Mouse (Mus musculus) neural tube, embryonic 15.5 days (tissue): Measurements from ENCODE around the gene Vkorc1l1. TPM values are rescaled to one million over a fixed set of nuclear protein-coding genes. Genes with fewer than 3 reads are reported as not detected.
"Not testable (repeated sequence)": the region's sequence is repeated elsewhere in the genome, so short reads cannot be mapped to it uniquely, and the experiment has no call there.

Source experiments
- ATAC-seq: fragments of 200-750 bp; cut with Nextera tagmentation; 2 replicates; pipeline ENCODE4 v1.8.0; 2017; ENCODE audit warnings: mild to moderate bottlenecking, moderate TSS enrichment, moderate library complexity; ENCODE audit not compliant: low FRiP score
- H3K27ac ChIP-seq: fragments of 300-500 bp; sonication (generic); replicated peaks from 2 replicates; pipeline ENCODE4 v1.5.1; 2015; ENCODE audit warnings: mild to moderate bottlenecking, inconsistent platforms
- H3K27me3 ChIP-seq: fragments of 300-500 bp; sonication (generic); replicated peaks from 2 replicates; pipeline ENCODE4 v1.6.1; 2015; ENCODE audit warnings: inconsistent platforms
- H3K36me3 ChIP-seq: fragments of 300-500 bp; sonication (generic); 2 replicates; pipeline ENCODE4 v1.6.1; 2015; ENCODE audit warnings: inconsistent platforms
- H3K4me1 ChIP-seq: fragments of 300-500 bp; sonication (generic); 2 replicates; pipeline ENCODE4 v1.6.1; 2015; ENCODE audit warnings: inconsistent platforms
- H3K4me2 ChIP-seq: fragments of 300-500 bp; sonication (generic); 2 replicates; pipeline ENCODE4 v1.6.1; 2015; ENCODE audit warnings: inconsistent platforms, mild to moderate bottlenecking, moderate library complexity
- H3K4me3 ChIP-seq: fragments of 300-500 bp; sonication (generic); replicated peaks from 2 replicates; pipeline ENCODE4 v1.5.1; 2015; ENCODE audit warnings: mild to moderate bottlenecking, inconsistent platforms
- H3K9ac ChIP-seq: fragments of 300-500 bp; sonication (generic); replicated peaks from 2 replicates; pipeline ENCODE4 v1.6.1; 2015; ENCODE audit warnings: mild to moderate bottlenecking, inconsistent platforms
- H3K9me3 ChIP-seq: fragments of 300-500 bp; sonication (generic); replicated peaks from 2 replicates; pipeline ENCODE4 v1.6.1; 2016; ENCODE audit warnings: inconsistent platforms
- WGBS: fragments of 180-500 bp; shearing (Covaris S2); methylation state at CpG from one replicate; pipeline ENCODE4 v1.1.7; 2015; ENCODE audit warnings: mixed read lengths; 5-methylcytosine and 5-hydroxymethylcytosine counted together
- polyA plus RNA-seq: library from polyadenylated mRNA; unstranded; fragments of >200 nt; fragmentation: Nextera tagmentation; extraction: Ambion mirVana; gene quantifications from 2 replicates; pipeline ENCODE4 v1.2.1, GENCODE M21; 2015

Gene Vkorc1l1
- 28.9 and 30.5 TPM in 2 replicates for polyA plus RNA-seq

GRCm38 (mm10) chr5:129941495-129942045 lies at the start of gene Vkorc1l1:
Gene Vkorc1l1, plus strand, starts transcription at chr5:129941970.
- peak; percentile 97 for ATAC-seq
- Histone ChIP-seq H3K27me3 (no peaks in the 10 kb centered on the region), H3K9me3 (no peaks in the 10 kb centered on the region), H3K4me2 (peak within 1 kb of the TSS; percentile 71), H3K9ac (peak within 1 kb of the TSS; percentile 79), H3K36me3 (no peaks in the 10 kb centered on the region), H3K27ac (peak within 1 kb of the TSS; percentile 76), H3K4me3 (peak within 1 kb of the TSS; percentile 82), H3K4me1 (peaks cover 8% of the 10 kb centered on the region)
- WGBS, result under 1% methylated on average over 51 of the region's 59 CpGs

GRCm38 (mm10) chr5:129895198-129896088 lies 46.3 kb upstream of the Vkorc1l1 start, which contains the start of gene Zbed5:
Gene Zbed5, plus strand, starts transcription at chr5:129895723.
- Histone ChIP-seq H3K4me3 (peak within 1 kb of the TSS; percentile 81), H3K9ac (peak within 1 kb of the TSS; percentile 73), H3K27ac (peak within 1 kb of the TSS; percentile 61), H3K9me3 (no peaks in the 10 kb centered on the region), H3K4me2 (peak within 1 kb of the TSS; percentile 80), H3K4me1 (peaks cover 13% of the 10 kb centered on the region), H3K27me3 (no peaks in the 10 kb centered on the region), H3K36me3 (no peaks in the 10 kb centered on the region)
- peak; percentile 99 for ATAC-seq
- WGBS, result 1% methylated on average over 44 of the region's 44 CpGs

GRCm38 (mm10) chr5:129898449-129898848 lies 43.3 kb upstream of the Vkorc1l1 start, which contains the start of gene Phkg1:
Gene Phkg1, minus strand, starts transcription at chr5:129898549.
- H3K4me1 ChIP-seq, result peaks cover 13% of the 10 kb centered on the region
- H3K27me3 ChIP-seq, result no peaks in the 10 kb centered on the region
- no peaks in the 10 kb centered on the region for H3K9me3 ChIP-seq
- no peak within 1 kb of the TSS for H3K4me2 ChIP-seq
- no peak within 1 kb of the TSS for H3K4me3 ChIP-seq
- 98% methylated on average over 1 of the region's 1 CpGs for WGBS
- no peak for ATAC-seq
- H3K9ac ChIP-seq, result no peak within 1 kb of the TSS
- peaks cover 18% of the 10 kb centered on the region for H3K36me3 ChIP-seq
- no peak within 1 kb of the TSS for H3K27ac ChIP-seq

- H3K9ac ChIP-seq, result peak overlapping the region; percentile 82
- peak overlapping the region; percentile 67 for H3K4me2 ChIP-seq
- 26% methylated on average over 4 of the region's 4 CpGs for WGBS
- H3K27me3 ChIP-seq, result no peaks in the 10 kb centered on the region
- H3K9me3 ChIP-seq, result no peaks in the 10 kb centered on the region
- ATAC-seq, result no peak
- peak overlapping the region; percentile 97 for H3K27ac ChIP-seq
- peak overlapping the region; percentile 71 for H3K4me3 ChIP-seq
- H3K4me1 ChIP-seq, result peaks cover 7% of the 10 kb centered on the region
- peaks cover 6% of the 10 kb centered on the region for H3K36me3 ChIP-seq
These were observed 34.0 kb upstream of the Vkorc1l1 start for GRCm38 (mm10) chr5:129907775-129908174.

- Histone ChIP-seq H3K27ac (peak within 1 kb of the TSS; percentile 97), H3K4me2 (peak within 1 kb of the TSS; percentile 67), H3K4me1 (peaks cover 7% of the 10 kb centered on the region), H3K9ac (peak within 1 kb of the TSS; percentile 82), H3K36me3 (no peaks in the 10 kb centered on the region), H3K27me3 (no peaks in the 10 kb centered on the region), H3K4me3 (peak within 1 kb of the TSS; percentile 71), H3K9me3 (no peaks in the 10 kb centered on the region)
- ATAC-seq, result peak; percentile 96
- WGBS, result under 1% methylated on average over 63 of the region's 63 CpGs
These were observed 33.4 kb upstream of the Vkorc1l1 start, which contains the start of gene Nupr1l for GRCm38 (mm10) chr5:129908242-129908965. Gene Nupr1l, plus strand, starts transcription at chr5:129908540.

GRCm38 (mm10) chr5:129909147-129909546 lies 32.6 kb upstream of the Vkorc1l1 start:
- Histone ChIP-seq H3K27ac (peak overlapping the region; percentile 97), H3K36me3 (no peaks in the 10 kb centered on the region), H3K9me3 (no peaks in the 10 kb centered on the region), H3K4me1 (peaks cover 7% of the 10 kb centered on the region), H3K4me3 (peak overlapping the region; percentile 71), H3K27me3 (no peaks in the 10 kb centered on the region), H3K9ac (peak overlapping the region; percentile 82), H3K4me2 (peak overlapping the region; percentile 67)
- WGBS, result 71% methylated on average over 9 of the region's 9 CpGs
- ATAC-seq, result no peak

GRCm38 (mm10) chr5:129909591-129909990 lies 32.2 kb upstream of the Vkorc1l1 start:
- WGBS, result 81% methylated on average over 7 of the region's 7 CpGs
- H3K4me1 ChIP-seq, result peaks cover 7% of the 10 kb centered on the region
- H3K4me2 ChIP-seq, result peak overlapping the region; percentile 67

GRCm38 (mm10) chr5:129914024-129914423 lies 27.7 kb upstream of the Vkorc1l1 start:
- 29% methylated on average over 2 of the region's 2 CpGs for WGBS
- H3K36me3 ChIP-seq, result no peaks in the 10 kb centered on the region

More at GRCm38 (mm10) chr5:129909591-129909990, 32.2 kb upstream of the Vkorc1l1 start:
- no peak overlapping the region for H3K9ac ChIP-seq
- peak overlapping the region; percentile 97; the same call in 1 of the 2 replicates for H3K27ac ChIP-seq
- no peak overlapping the region for H3K4me3 ChIP-seq
- no peaks in the 10 kb centered on the region for H3K9me3 ChIP-seq
- no peak for ATAC-seq
- no peaks in the 10 kb centered on the region for H3K36me3 ChIP-seq
- no peaks in the 10 kb centered on the region for H3K27me3 ChIP-seq

GRCm38 (mm10) chr5:129915491-129915890 lies 26.3 kb upstream of the Vkorc1l1 start:
- H3K36me3 ChIP-seq, H3K27me3 ChIP-seq, H3K4me1 ChIP-seq, H3K9me3 ChIP-seq, H3K4me3 ChIP-seq, H3K27ac ChIP-seq, H3K9ac ChIP-seq, H3K4me2 ChIP-seq, ATAC-seq: not testable (repeated sequence)
- WGBS, result 88% methylated on average over 11 of the region's 11 CpGs

More at GRCm38 (mm10) chr5:129914024-129914423, 27.7 kb upstream of the Vkorc1l1 start:
- H3K4me2 ChIP-seq, result no peak overlapping the region
- no peaks in the 10 kb centered on the region for H3K9me3 ChIP-seq
- no peak overlapping the region for H3K27ac ChIP-seq
- no peak overlapping the region for H3K9ac ChIP-seq
- H3K27me3 ChIP-seq, result no peaks in the 10 kb centered on the region
- peaks cover 4% of the 10 kb centered on the region for H3K4me1 ChIP-seq
- no peak for ATAC-seq
- H3K4me3 ChIP-seq, result no peak overlapping the region

GRCm38 (mm10) chr5:129918065-129918651 lies 23.6 kb upstream of the Vkorc1l1 start:
- no peaks in the 10 kb centered on the region for H3K27me3 ChIP-seq
- H3K9me3 ChIP-seq, result no peaks in the 10 kb centered on the region
- H3K4me1 ChIP-seq, result no peaks in the 10 kb centered on the region
- no peak overlapping the region for H3K4me2 ChIP-seq
- H3K36me3 ChIP-seq, result no peaks in the 10 kb centered on the region
- WGBS, result 92% methylated on average over 24 of the region's 24 CpGs
- H3K27ac ChIP-seq, result no peak overlapping the region
- H3K9ac ChIP-seq, result no peak overlapping the region
- H3K4me3 ChIP-seq, result no peak overlapping the region
- no peak for ATAC-seq

GRCm38 (mm10) chr5:129918752-129919151 lies 23.0 kb upstream of the Vkorc1l1 start:
- 85% methylated on average over 9 of the region's 9 CpGs for WGBS
- no peak for ATAC-seq
- Histone ChIP-seq H3K4me1 (no peaks in the 10 kb centered on the region), H3K27ac (no peak overlapping the region), H3K9ac (no peak overlapping the region), H3K36me3 (no peaks in the 10 kb centered on the region), H3K9me3 (no peaks in the 10 kb centered on the region), H3K4me2 (no peak overlapping the region), H3K27me3 (no peaks in the 10 kb centered on the region), H3K4me3 (no peak overlapping the region)
